Mouse (Mus musculus): Measurements from ENCODE around the gene Rad9a. TPM values are rescaled to one million over a fixed set of nuclear protein-coding genes. Genes with fewer than 3 reads are reported as not detected.

The Rad9a gene
- polyA plus RNA-seq, 1 experiment from 2014 or later, result 34.0 TPM

- WGBS, result 89% methylated on average over 5 of the region's 5 CpGs
- no peak overlapping the region for H3K4me3 ChIP-seq
- H3K27me3 ChIP-seq (replicated peaks), result no peaks in the 10 kb centered on the region
- H3K4me2 ChIP-seq (replicated peaks), result no peak overlapping the region
- no peak overlapping the region for H3K27ac ChIP-seq
- no peak for ATAC-seq (ENCODE audit: low FRiP score, low read depth)
- H3K4me1 ChIP-seq, result peaks cover 17% of the 10 kb centered on the region
- peaks cover 11% of the 10 kb centered on the region for H3K36me3 ChIP-seq
- H3K9ac ChIP-seq, result no peak overlapping the region
- no peaks in the 10 kb centered on the region for H3K9me3 ChIP-seq
These were observed 55.5 kb downstream of the Rad9a start for GRCm38 (mm10) chr19:4145936-4146335.

Small RNA genes within 50 kb of the gene (microRNA-seq; reads per million reads assigned to microRNA genes)
- not detected for gene Gm26115

Other genes starting within 250 kb of the Rad9a start
- gene Aldh3b3, start 243.0 kb downstream of the Rad9a start, polyA plus RNA-seq (2016; fragmentation: Nextera tagmentation; extraction: Ambion mirVana), result not detected in 2 replicates
- gene Aldh3b2, start 229.3 kb downstream of the Rad9a start, polyA plus RNA-seq (2016; fragmentation: Nextera tagmentation; extraction: Ambion mirVana), result 0.65 and 0.68 TPM in 2 replicates
- gene Acy3, start 215.1 kb downstream of the Rad9a start, polyA plus RNA-seq (2016; fragmentation: Nextera tagmentation; extraction: Ambion mirVana), result 2.8 and 3.2 TPM in 2 replicates
- gene Tbx10, start 208.9 kb downstream of the Rad9a start, polyA plus RNA-seq (2016; fragmentation: Nextera tagmentation; extraction: Ambion mirVana), result not detected in 2 replicates
- 20.6 and 22.8 TPM in 2 replicates for gene Nudt8, start 201.1 kb downstream of the Rad9a start, polyA plus RNA-seq (2016; fragmentation: Nextera tagmentation; extraction: Ambion mirVana)
- 4.3 TPM in 2 replicates for gene Gm49405, start 201.0 kb downstream of the Rad9a start, polyA plus RNA-seq (2016; fragmentation: Nextera tagmentation; extraction: Ambion mirVana)
- gene Doc2g, start 198.3 kb downstream of the Rad9a start, polyA plus RNA-seq (2016; fragmentation: Nextera tagmentation; extraction: Ambion mirVana), result 4.5 and 6.0 TPM in 2 replicates
- gene Ndufv1, start 188.9 kb downstream of the Rad9a start, polyA plus RNA-seq (2016; fragmentation: Nextera tagmentation; extraction: Ambion mirVana), result 201 and 209 TPM in 2 replicates
- 349 and 353 TPM in 2 replicates for gene Gstp1, start 163.7 kb downstream of the Rad9a start, polyA plus RNA-seq (2016; fragmentation: Nextera tagmentation; extraction: Ambion mirVana)
- 1.8 and 2.8 TPM in 2 replicates for gene Gstp2, start 155.6 kb downstream of the Rad9a start, polyA plus RNA-seq (2016; fragmentation: Nextera tagmentation; extraction: Ambion mirVana)
- not detected in 2 replicates for gene Gstp3, start 142.1 kb downstream of the Rad9a start, polyA plus RNA-seq (2016; fragmentation: Nextera tagmentation; extraction: Ambion mirVana)
- gene Cabp2, start 120.1 kb downstream of the Rad9a start, polyA plus RNA-seq (2016; fragmentation: Nextera tagmentation; extraction: Ambion mirVana), result not detected in 2 replicates
- 73.6 and 75.9 TPM in 2 replicates for gene Cdk2ap2, start 104.5 kb downstream of the Rad9a start, polyA plus RNA-seq (2016; fragmentation: Nextera tagmentation; extraction: Ambion mirVana)
- gene Pitpnm1, start 101.7 kb downstream of the Rad9a start, polyA plus RNA-seq (2016; fragmentation: Nextera tagmentation; extraction: Ambion mirVana), result 26.2 and 27.8 TPM in 2 replicates
- 67.3 and 69.4 TPM in 2 replicates for gene Aip, start 75.8 kb downstream of the Rad9a start, polyA plus RNA-seq (2016; fragmentation: Nextera tagmentation; extraction: Ambion mirVana)
- gene Gpr152, start 61.9 kb downstream of the Rad9a start, polyA plus RNA-seq (2016; fragmentation: Nextera tagmentation; extraction: Ambion mirVana), result not detected in 2 replicates
- 0.13 and 0.19 TPM in 2 replicates for gene Cabp4, start 57.6 kb downstream of the Rad9a start, polyA plus RNA-seq (2016; fragmentation: Nextera tagmentation; extraction: Ambion mirVana)
- gene Coro1b, start 53.0 kb downstream of the Rad9a start, polyA plus RNA-seq (2016; fragmentation: Nextera tagmentation; extraction: Ambion mirVana), result 128 and 131 TPM in 2 replicates
- gene Ptprcap, start 48.1 kb downstream of the Rad9a start, polyA plus RNA-seq (2016; fragmentation: Nextera tagmentation; extraction: Ambion mirVana), result 0.92 and 0.94 TPM in 2 replicates
- gene Rps6kb2, start 38.3 kb downstream of the Rad9a start, polyA plus RNA-seq (2016; fragmentation: Nextera tagmentation; extraction: Ambion mirVana), result 62.3 and 71.7 TPM in 2 replicates
- 3.9 and 4.8 TPM in 2 replicates for gene Carns1, start 26.2 kb downstream of the Rad9a start, polyA plus RNA-seq (2016; fragmentation: Nextera tagmentation; extraction: Ambion mirVana)
- gene Tbc1d10c, start 10.4 kb downstream of the Rad9a start, polyA plus RNA-seq (2016; fragmentation: Nextera tagmentation; extraction: Ambion mirVana), result 1.1 and 1.4 TPM in 2 replicates
- 753 and 767 TPM in 2 replicates for gene Ppp1ca, start 9.6 kb downstream of the Rad9a start, polyA plus RNA-seq (2016; fragmentation: Nextera tagmentation; extraction: Ambion mirVana)
- gene Clcf1, start 12.6 kb upstream of the Rad9a start, polyA plus RNA-seq (2016; fragmentation: Nextera tagmentation; extraction: Ambion mirVana), result 0.87 and 0.95 TPM in 2 replicates
- not detected in 2 replicates for gene AC109138.7, start 12.7 kb upstream of the Rad9a start, polyA plus RNA-seq (2016; fragmentation: Nextera tagmentation; extraction: Ambion mirVana)
- gene Pold4, start 30.2 kb upstream of the Rad9a start, polyA plus RNA-seq (2016; fragmentation: Nextera tagmentation; extraction: Ambion mirVana), result 18.7 and 19.8 TPM in 2 replicates
- gene Ssh3, start 67.5 kb upstream of the Rad9a start, polyA plus RNA-seq (2016; fragmentation: Nextera tagmentation; extraction: Ambion mirVana), result 5.9 and 7.0 TPM in 2 replicates
- gene Ankrd13d, start 81.5 kb upstream of the Rad9a start, polyA plus RNA-seq (2016; fragmentation: Nextera tagmentation; extraction: Ambion mirVana), result 18.5 and 19.0 TPM in 2 replicates
- 19.7 and 21.2 TPM in 2 replicates for gene Grk2, start 104.6 kb upstream of the Rad9a start, polyA plus RNA-seq (2016; fragmentation: Nextera tagmentation; extraction: Ambion mirVana)
- gene Kdm2a, start 196.6 kb upstream of the Rad9a start, polyA plus RNA-seq (2016; fragmentation: Nextera tagmentation; extraction: Ambion mirVana), result 49.6 and 51.7 TPM in 2 replicates
- gene Rhod, start 237.8 kb upstream of the Rad9a start, polyA plus RNA-seq (2016; fragmentation: Nextera tagmentation; extraction: Ambion mirVana), result 10.3 and 11.6 TPM in 2 replicates